Mouse (Mus musculus) ES-Bruce4 (cell line): ENCODE data around the gene Slc2a13.

Experiments
- CTCF ChIP-seq: IDR thresholded peaks from one replicate; pipeline ENCODE4 v1.8.1; 2011; ENCODE audit warnings: low read depth, low read length
- EP300 ChIP-seq: IDR thresholded peaks from 2 replicates; pipeline ENCODE4 v1.6.1; 2011; ENCODE audit warnings: low read depth, low read length; ENCODE audit not compliant: insufficient read depth
- POLR2A ChIP-seq: IDR thresholded peaks from one replicate; pipeline ENCODE4 v1.8.1; 2011; ENCODE audit warnings: low read length; ENCODE audit not compliant: insufficient read depth

GRCm38 (mm10) chr15:91301366-91301765, 271.7 kb downstream of the Slc2a13 start:
- peak; percentile 24 for TF ChIP-seq CTCF
- no peak for TF ChIP-seq EP300
- TF ChIP-seq POLR2A: no peak
